Mouse (Mus musculus) heart, adult 10 weeks (tissue): ENCODE results near the gene Rit1. TPM values are rescaled to one million over a fixed set of nuclear protein-coding genes. Genes with fewer than 3 reads are reported as not detected.

ENCODE experiments used
- polyA plus RNA-seq: library from polyadenylated mRNA; stranded (reverse); fragments of 350-450 nt; fragmentation: Illumina TruSeq; extraction: RNeasy Lipid Tissue Mini Kit (QIAGEN cat#74804); gene quantifications from one replicate; pipeline ENCODE4 v1.2.3, GENCODE M21; 2014; ENCODE audit warnings: low read depth, low replicate concordance

The Rit1 gene
- polyA plus RNA-seq = 94.5 TPM

GRCm38 (mm10) chr3:88716399-88717197 is at the start of gene Rit1:
Gene Rit1 (plus strand): TSS chr3:88716838.

DNA sequence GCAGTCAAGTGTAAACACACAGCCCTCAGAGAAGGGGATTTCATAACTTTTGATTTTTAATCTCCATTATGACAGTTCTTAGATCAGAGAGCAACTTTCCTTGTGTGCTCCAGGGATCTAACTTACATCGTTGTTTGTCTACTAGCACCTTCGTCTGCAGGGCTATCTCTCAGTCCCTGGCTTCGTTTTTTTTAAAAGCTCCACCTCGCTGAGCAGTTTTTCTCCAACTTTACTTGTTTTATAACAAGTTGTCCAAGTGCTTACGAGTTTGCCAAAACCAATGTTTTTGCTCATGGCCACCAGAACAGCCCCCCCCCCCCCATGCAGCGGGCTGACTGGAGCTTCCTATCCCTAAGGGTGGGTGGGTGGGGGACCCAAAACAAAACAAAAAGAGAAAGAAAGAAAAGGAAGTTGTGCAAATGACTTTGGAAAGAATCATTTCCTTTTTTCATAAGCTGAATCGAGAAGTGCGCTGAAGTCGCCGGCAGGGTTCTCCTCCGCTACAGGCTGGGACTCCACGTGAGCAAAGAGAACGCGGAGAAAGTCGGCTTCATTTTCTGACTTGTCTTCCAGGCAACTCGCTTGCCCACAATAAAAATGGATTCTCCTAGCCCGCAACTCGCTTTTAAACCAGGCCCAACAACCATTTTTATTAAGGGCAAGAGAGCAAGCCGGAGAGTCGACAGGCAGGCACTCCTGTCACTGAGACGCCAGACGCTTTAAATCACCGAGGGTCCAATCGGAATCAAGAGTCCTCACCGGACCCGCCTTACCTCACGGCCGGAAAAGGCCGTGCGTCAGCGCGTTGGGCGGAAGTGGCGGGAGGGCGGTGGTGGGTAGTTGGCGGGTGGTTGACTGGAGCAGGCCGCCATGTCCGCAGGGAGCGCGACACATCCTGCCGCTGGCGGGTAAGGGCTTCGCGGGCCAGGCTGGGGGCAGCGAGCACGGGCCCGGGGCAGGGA is 31.4 kb upstream of the Rit1 start, which contains the start of gene Khdc4:
Khdc4 (plus strand) TSS at position 824 of the 962 bp plus-strand sequence.

GRCm38 (mm10) chr3:88774939-88775841 is 58.6 kb downstream of the Rit1 start, which contains the start of gene Syt11:
Gene Syt11 (minus strand): TSS chr3:88775164.

Other genes with a start within 250 kb of the Rit1 start
- 80.8 TPM for gene Lmna, start 206.9 kb upstream of the Rit1 start, polyA plus RNA-seq
- gene Mex3a, start 184.4 kb upstream of the Rit1 start, polyA plus RNA-seq = 0.34 TPM
- gene Rab25, start 168.5 kb upstream of the Rit1 start, polyA plus RNA-seq = not detected
- 116 TPM for gene Lamtor2, start 163.8 kb upstream of the Rit1 start, polyA plus RNA-seq
- gene Ubqln4, start 163.1 kb upstream of the Rit1 start, polyA plus RNA-seq = 60.0 TPM
- 76.6 TPM for gene Ssr2, start 141.0 kb upstream of the Rit1 start, polyA plus RNA-seq
- 32.9 TPM for gene Arhgef2, start 110.9 kb upstream of the Rit1 start, polyA plus RNA-seq
- not detected for gene Rxfp4, start 63.7 kb upstream of the Rit1 start, polyA plus RNA-seq
- 38.9 TPM for gene Khdc4, start 31.0 kb upstream of the Rit1 start, polyA plus RNA-seq
- gene Syt11, start 58.3 kb downstream of the Rit1 start, polyA plus RNA-seq = 13.0 TPM
- 24.3 TPM for gene Gon4l, start 118.4 kb downstream of the Rit1 start, polyA plus RNA-seq
- 15.1 TPM for gene Msto1, start 197.2 kb downstream of the Rit1 start, polyA plus RNA-seq
- 20.1 TPM for gene Ash1l, start 233.8 kb downstream of the Rit1 start, polyA plus RNA-seq
- 169 TPM for gene Dap3, start 234.3 kb downstream of the Rit1 start, polyA plus RNA-seq